Mouse (Mus musculus) erythroblast, embryonic 14.5 days (primary cell): Measurements from ENCODE around the gene Nudt4.

Experiments
- GATA1 ChIP-seq: IDR thresholded peaks from 2 replicates; pipeline ENCODE4 v1.6.1; 2012; ENCODE audit warnings: low read length, inconsistent platforms, mixed read lengths
- TAL1 ChIP-seq: IDR thresholded peaks from 3 replicates; pipeline ENCODE4 v1.6.1; 2012; ENCODE audit warnings: low read length, inconsistent platforms, mixed read lengths

DNA sequence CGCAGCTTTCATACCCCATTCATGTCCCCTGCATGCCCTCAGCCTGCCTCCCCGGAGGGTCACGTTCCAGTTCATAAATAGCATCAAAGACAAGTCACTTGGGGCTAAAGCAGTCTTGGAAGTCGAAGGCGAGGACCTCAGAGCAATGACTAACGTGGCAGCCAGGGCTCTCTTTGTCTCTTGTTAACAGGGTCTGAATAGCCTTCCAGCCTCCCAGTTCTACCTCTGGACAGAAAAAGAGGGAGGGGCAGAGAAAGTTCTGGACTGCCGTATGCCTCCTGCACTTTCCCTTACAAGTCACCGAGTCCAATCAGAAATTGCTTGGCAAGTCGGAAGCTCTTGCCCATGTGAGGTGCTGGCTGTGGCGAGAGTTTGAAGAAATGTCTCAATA is 47.4 kb upstream of the Nudt4 start:
- TF ChIP-seq TAL1 (no peak), GATA1 (no peak)
